Mouse (Mus musculus): ENCODE data around the gene Pgap2.

Pgap2 gene

DNA sequence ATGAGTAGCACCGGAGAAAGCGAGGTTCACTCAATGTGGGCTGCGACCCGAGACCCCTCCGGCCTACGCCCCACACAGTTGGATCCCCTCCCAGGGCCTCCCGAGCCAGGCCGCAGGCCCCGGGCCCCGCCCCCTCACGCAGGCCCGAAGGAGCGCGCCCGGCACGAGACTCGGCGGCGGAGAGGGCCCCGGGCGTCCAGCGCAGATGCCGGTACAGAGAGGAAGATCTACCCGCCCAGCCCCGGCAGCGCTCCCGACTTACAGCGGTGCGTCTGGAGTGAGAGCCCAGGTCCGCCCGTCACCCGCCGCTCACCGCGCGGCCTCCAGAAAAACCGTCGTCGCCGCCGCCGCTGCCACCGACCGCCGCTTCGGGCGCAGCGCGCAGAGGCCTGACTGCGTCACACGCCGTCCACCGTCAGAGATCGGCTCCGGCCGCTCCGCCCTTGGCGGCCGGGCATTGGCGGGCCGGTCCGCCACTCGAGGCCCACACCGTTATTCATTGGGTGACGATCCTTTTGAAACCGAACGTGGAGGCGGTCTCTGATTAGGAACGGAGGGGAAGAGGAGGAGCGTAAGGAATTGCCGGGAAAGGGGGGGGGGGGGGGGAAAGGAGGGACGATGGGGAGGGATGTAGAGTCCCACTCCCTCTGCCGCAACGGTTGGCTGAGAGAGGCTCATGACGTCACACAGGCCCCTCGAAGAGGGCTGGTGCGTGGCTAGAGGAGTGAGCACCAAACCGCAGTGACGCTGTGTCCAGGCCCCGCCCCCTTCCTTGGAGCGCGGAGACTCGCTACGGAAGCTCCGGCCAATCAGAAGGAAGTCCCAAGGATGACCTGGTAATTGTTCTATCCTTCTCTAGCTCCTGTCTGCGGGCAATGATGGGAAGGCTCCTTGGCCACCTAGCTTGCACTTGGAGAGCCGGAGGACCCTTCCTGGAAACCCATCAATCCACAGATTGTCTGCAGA is at the start of gene Pgap2, which contains the start of gene Nup98:
Gene Pgap2, plus strand, starts transcription at position 453 of the 966 bp plus-strand sequence.
Gene Nup98, minus strand, starts transcription at position 421 of the 966 bp plus-strand sequence.
- DNase-seq: peak; percentile 98

DNA sequence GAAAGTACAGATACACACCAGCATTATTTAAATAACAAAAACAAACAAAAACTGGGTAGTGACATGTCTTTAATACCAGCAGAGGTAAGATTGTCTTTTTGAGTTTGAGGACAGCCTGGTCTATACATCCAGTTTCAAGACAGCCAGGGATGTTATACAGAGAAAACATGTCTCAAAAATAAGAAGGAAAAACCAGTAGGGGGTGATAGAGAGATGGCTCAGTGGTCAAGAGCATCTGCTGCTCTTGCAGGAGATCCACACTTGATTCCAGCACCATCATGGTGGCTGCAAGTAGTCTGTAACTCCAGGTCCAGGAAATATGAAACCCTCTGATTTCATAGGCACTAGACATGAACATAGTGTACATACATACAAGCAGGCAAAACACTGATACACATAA is 39.7 kb upstream of the Pgap2 start:
- no peak for DNase-seq

DNA sequence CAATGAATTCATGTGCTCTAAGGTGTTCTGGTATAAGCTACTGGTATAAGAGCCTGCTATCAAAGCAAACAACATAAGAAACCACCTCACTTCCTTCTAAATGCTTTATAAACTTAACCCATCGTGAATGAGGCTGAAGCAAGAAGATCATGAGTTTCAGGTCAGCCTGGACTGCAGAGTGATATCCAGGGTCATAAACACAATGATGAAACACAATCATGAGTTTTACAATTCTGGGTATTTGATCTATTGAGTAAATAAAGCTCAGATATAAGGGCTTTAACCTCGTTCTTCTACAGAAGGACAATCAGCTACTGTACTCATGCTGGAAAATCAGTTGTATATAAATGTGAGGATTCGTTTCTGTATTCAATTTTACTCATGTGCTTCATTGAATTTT is 26.2 kb upstream of the Pgap2 start:
- no peak for DNase-seq

DNA sequence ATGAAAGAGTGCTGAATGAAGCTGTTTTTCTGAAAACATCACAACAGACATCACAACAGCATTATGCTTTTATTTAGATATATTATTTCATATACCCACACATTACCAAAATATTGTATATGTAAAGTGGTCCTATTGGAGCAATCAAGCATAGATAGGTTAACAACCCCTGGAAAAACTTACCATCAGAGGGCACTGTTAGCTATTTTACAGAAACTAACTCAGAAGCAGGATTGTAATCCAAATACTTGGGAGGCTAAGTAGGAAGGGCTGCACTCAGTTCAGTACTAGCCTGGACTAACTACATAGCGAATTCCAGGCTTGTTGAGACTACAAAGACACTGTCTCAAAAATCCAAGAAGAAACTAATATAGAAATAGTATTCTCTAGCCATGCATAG is 17.7 kb upstream of the Pgap2 start:
- DNase-seq: no peak

DNA sequence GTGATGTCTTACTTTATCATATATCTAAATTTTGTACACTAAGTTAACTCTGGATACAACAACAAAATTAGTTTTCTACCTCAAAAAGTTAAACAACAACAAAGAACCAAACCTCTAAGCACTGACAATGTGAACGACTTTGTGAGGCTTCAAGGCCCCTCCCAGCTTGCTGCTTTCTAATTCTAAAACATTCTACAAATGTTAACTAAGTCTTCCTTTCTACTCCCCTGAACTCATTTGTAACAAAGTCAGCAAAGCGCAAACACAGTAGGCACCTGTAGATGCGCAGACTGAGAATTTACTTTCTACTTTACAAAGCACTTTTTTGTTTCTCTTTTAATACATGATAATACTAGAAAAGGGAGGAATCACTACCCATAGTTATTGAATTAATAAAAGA is 9.4 kb upstream of the Pgap2 start:
- DNase-seq: no peak

DNA sequence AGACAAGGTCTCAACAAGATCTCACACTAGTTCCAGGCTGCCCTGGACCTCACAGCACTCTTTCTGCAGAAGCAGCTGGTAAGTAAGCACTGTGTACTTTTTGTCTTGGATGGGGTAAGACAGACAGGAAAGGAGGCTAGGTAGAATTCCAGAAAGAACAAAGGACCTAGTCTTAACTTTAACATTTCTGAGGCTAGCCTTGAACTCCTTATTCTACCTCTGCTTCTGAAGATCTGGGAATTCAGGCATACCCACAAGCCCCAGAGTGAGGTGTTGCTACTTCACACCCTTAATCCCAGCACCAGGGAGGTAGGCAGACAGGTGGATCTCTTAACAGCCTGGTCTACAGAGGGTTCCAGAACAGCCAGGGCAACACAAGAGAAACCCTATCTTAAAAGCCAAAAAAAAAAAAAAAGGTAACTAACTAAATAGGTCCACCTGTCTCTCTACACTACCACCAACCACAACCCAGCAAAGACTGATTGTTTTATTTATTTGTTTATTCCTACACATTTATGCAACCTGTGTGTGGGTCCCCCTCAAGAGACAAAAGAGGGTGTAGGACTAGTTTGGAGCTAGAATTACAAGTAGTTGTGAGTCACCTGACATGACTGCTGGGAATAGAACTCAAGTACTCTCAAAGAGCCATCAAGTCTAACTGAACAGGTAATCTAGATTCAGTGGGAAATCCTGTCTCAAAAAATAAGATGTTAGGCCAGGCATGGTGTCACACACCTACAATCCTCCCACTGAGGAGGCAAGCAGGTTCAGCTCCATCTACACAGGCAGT is 8.8 kb upstream of the Pgap2 start:
- DNase-seq: no peak

DNA sequence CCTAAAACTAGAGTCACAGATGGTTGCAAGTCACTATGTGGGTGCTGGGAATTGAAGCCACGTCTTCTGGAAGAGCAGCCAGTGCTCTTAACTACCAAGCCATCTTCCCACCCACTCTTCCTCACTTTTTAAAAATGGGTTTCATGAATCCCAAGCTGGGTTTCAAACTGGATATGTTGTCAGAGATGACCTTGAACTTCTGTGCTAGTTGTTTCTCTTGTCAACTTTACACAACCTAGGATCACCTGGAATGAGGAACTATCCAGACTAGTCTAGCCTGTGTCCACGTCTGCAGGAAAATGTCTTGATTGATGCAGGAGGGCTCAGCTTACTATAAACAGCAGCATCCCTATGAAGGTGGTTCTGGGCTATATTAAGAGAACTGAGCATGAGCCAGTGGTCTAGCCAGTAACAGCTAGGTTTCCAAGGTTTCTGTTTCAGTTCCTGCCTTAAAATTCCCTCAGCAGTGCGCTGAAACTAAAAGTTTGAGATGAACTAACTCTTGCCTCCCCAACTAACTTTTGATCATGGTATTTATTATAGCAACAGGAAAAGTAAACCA is 5.6 kb upstream of the Pgap2 start:
- DNase-seq: no peak

DNA sequence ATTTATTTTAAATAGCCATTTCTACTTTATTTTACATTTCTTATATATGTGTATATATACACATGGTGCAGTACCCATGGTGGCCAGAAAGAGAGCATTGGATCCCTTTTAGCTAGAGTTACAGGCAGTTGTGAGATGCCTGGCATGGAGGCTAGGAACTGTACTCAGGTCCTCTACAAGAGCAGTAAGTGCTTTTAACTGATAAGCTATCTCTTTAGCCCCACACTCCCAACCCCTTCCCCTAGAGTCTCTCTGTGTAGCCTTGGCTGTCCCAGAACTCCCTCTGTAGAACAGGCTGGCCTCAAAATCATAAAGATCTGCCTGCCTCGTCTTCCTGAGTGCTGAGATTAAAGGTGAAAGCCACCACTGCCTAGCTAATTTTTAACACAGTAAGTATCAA is 4.4 kb upstream of the Pgap2 start:
- DNase-seq: no peak

DNA sequence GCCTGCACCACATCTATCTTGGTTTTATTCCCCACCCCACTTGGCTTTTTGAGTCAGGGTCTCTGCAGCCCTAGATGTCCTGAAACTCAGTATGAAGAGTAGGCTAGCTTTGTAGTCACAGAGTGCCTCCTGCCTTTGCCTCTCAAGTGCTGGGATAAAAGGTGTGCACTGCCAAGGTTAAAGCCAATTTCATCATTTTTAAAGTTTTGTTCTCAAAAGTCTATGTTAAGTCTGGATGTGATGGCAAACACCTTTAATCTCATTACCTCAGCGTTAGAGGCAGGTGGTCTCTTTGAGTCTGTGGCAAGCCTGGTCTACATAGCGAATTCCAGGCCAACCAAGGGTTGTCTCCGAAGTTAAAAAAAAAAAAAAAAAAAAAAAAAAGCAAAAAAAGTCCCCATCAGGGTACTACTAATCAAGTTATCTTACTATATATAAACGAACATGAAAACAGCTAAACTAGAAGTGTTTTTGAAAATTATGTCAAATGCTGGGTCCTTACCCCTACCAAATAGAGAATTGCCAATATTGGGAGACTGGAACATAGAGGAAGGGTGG is 1.1 kb upstream of the Pgap2 start:
- DNase-seq: no peak

DNA sequence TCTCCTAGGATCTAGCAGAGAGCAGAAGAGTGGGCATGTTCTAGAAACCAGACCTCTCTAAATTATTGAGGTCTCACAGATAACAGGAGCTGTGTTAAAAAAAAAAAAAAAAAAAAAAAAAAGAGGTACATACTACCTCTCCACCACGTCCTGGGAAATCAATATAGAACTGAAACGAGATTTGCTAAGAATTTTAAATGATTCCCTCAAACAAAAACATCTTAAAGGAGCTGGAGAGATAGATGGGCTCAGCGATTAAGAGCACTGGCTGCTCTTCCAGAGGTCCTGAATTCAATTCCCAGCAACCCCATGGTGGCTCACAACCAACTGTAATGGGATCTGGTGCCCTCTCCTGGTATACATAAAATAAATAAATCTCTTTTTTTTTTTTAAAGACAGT is 1.1 kb downstream of the Pgap2 start:
- DNase-seq: no peak

DNA sequence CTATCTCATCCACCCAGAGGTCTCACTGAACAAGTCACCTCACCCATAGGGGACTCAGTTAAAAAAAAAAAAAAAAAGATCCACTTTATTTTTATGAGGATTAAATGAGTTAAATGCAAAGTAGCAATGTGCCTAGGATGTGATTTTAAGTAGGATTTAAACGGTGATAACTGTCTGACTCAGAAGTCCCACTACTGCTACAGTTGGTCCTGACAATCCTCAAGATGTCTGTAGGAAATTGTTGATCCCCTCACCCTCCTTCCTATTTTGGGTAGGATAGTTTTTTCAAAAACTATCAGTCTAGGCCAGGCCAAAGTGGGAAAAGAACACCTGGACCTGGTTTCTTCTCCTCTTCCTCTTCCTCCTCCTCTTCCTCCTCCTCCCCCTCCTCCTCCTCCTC is 11.9 kb downstream of the Pgap2 start:
- DNase-seq: no peak

DNA sequence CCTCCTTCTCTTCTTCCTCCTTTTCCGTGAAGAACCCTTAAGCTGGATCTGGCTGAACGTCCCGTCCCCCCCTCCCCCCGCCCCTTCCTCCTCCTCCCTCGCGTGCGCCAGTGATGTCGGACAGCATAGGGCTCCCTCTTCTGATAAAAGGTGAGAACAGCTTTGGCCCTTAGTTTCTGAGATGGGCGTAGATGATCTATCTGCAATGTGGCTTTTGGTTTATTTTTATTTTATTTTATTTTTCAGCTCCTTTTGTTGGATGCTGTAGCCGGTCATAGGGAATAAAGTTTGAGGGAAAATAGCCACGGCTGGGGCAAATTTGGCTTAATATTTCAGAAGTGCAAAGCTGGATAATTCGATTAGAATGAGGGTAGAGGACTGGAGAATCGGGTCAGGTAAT is 12.3 kb downstream of the Pgap2 start:
- DNase-seq: peak; percentile 28

DNA sequence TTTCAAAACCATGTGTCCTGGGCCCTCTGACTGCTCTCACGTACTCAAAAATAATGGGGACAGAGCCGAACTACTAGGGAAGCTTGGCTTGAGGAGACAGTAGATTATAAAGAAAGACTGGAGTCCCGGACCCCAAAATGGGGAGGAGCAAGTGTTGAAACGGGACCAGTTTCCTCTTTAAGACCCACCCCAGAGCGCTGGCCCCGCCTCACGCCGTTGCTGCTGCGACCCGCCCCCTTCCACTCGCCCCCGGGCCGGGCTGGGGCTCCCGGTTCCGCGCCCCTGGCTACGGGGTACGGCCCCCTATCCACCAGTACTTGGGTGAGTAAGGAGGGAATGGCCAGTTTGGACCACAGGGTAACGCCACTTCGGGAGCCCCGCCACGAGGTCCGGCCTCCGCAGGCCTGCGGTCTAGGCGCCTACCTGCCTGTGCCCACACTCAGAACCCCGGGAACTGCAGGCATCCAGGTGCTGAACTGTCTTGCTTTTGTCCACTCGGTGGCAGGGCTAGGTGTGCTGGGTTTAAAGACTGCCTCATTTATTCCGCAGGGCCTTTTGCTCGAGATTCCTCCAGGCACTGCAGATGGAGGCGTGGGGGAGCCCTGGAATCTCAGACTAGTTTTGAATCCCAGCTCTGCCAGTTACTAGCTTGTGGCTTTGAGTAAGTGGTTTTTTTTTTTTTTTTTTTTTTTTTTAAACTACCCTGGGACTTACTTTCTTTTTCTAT is 13.0 kb downstream of the Pgap2 start:
- DNase-seq: peak; percentile 69

DNA sequence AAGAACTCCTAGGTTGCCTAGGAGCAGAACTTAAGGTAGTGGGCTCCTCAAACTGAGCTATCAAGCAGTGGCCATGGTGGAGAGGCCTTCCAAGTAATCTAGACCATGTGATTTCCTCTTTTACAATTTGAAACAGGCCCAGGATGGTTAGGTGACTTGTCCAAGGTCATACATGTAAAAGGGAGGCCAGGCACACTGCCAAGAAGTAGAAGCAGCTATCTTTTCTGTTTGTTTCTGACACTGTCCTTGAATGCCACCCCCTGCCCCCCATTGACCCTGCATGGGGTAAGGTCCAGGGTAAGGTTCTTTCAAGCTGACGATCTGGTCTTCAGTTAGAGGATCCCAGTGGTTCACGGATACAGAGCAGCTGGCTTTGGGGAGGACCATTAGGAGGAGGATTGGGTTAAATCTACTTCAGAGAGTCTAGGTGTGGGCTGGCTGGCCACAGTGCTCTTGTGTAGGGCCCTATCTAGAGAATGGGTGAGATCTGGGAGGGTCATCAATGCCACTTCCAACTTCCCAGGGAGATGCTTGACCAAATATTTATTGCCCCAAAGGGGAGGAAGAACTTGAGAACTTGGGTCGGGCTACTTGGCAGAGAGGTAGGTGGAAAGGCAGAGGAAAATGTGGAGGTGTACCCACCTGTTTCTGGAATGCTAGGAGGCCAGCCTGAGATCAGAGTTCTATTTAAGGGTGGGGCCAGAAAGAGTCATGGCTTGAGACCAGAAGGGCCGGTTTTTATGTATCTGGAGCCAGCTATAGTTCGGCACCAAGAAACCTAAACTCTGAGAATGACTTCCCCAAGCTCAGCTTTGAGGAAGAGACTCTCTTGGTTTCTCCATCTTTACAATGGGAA is 14.1 kb downstream of the Pgap2 start:
- no peak for DNase-seq

DNA sequence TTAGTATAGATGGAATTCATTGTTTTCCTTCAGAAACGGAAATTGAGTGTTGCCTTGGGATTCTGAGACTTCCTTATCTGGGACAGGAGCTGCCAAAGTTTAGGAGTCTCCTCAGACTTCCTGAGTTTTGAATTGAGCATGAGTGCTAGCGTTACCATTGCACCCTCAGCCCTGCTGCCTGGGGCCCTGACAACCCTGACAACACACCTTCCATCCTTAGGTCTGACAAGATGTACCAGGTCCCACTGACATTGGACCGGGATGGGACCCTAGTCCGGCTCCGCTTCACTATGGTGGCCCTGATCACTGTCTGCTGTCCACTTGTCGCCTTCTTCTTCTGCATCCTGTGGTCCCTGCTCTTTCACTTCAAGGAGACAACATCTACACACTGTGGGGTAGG is 16.0 kb downstream of the Pgap2 start:
- no peak for DNase-seq

DNA sequence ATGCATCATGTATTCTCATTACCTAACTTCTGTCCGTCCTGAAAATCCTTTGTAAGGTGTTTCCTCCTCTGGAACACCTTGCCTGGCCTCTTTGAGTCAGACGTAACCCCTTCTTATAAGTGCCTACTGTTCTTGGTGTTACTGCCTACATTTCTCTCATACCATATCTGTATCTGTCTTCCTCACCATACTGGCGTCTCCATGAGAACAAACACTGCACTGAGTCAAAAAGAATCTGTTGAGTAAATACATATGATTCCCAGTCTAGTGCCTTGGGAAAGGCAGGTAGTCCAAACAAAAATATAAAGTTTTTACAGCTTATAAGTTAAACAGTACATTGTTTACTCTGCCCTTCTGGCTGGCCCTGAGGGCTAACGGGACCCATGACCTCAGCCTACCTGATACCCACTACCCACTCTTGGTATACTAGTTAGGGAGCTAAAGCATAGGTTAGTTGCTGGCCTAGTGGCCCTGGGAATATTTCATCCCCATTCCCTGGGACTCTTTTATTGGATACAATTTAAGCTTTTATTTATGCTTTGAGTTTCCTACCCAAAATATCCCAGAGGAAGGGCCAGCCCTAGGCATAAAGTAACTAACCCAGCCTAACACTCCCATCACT is 18.2 kb downstream of the Pgap2 start:
- no peak for DNase-seq

DNA sequence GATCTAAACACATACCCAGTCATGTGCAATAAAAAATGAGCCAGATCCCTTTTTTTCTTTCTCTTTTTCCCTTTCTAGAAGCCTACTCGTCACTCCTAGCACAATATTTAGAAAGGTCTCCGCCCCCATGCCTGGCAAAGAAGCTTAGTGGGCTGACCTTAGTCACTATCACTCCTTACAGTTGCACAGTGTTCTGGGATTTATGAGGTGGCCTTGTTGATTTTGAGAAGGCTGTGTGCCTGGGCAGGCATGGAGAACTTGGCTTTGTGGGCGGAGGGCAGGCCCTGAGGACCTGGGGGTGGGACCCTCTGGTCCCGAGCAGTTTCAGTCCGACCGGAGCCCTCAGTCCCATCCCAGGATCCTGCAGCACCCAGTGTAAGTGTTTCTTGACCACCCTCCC is 19.8 kb downstream of the Pgap2 start:
- DNase-seq: no peak

DNA sequence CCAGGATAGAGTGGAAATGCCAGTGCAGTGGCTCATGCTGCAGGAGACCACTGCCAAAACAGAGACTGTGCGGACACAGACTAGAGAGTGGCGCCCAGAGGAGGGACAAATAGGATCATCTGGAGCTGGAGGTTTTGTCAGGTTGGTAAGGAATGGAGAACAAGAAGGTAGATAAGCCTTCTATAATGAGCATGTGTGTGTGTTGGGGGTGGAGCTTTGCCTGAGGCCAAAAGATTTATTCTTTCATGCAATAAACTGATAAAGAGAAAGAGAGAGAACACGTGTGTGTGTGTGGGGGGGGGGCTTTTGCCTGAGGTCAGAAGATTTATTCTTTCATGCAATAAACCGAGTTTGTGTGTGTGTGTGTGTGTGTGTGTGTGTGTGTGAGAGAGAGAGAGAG is 23.1 kb downstream of the Pgap2 start:
- DNase-seq: no peak

DNA sequence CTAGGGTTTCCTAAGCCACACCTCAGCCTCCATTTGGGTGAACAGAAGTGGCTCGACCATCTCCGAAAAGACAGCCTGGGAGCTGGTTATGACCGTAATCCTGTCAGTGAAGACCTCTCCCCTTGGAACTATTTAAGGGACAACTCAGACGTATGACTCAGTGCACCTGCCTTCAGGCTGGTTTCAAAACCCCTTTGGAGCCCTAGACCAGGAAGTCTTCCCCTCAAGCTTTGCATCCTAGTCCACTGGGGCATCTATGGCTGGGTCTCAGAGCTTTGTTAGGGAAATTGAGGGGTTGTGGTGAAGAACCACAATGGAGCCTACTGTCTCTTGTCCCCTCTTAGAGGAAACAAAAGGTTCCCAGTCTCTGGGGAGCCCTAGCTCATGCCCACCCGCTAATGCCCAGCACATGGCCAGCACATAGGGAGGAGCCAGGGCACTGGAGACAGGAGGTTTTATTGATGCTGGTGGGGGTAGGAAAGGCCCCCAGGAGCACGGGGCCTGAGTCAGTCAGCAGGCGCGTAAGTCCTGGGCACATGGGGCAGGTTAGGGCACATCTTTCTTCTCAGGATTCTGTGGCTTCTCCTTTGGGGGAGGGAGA is 28.8 kb downstream of the Pgap2 start:
- no peak for DNase-seq

DNA sequence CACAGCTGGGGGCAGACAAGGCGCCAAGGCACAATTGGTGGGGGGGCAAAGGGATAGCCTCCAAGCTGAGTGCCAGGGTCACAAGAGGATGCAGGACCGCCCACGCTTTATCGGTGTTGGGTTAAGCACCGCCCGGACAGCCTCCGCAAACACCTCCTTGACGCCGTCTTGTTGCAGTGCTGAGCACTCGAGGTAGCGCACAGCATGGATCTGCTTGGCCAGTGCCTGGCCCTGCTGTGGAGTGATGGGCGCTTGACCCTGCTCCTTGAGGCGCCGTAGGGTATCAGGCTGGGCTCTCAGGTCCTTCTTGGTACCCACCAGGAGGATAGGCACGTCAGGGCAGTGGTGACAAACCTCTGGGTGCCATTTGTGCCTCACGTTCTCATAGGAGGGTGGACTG is 29.6 kb downstream of the Pgap2 start:
- no peak for DNase-seq

DNA sequence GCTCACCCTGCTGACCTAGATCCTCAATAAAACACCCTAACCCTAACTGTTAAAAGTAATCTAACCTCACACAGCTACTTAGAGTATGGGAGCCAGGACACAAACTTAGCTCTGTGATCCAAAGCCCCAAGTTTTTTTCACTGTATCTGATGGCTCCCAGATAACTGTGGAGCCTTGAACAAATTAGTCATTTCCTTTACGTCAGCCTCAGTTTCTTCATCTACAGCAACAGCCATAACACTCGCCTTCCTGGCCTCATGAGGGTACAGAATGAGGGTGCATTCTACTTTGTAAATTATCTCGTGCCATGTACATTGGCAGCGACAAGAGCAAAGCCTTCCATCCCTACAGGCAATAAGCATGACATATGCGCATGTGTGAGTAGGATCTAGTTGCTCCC is 32.4 kb downstream of the Pgap2 start:
- DNase-seq: no peak

Data from kidney, adult 11 months (tissue).